Mouse (Mus musculus) erythroblast, embryonic 14.5 days (primary cell): ENCODE results near the gene Tssk6.

Source experiments
- GATA1 ChIP-seq: IDR thresholded peaks from 2 replicates; pipeline ENCODE4 v1.6.1; 2012; ENCODE audit warnings: low read length, inconsistent platforms, mixed read lengths
- TAL1 ChIP-seq: IDR thresholded peaks from 3 replicates; pipeline ENCODE4 v1.6.1; 2012; ENCODE audit warnings: low read length, inconsistent platforms, mixed read lengths

DNA sequence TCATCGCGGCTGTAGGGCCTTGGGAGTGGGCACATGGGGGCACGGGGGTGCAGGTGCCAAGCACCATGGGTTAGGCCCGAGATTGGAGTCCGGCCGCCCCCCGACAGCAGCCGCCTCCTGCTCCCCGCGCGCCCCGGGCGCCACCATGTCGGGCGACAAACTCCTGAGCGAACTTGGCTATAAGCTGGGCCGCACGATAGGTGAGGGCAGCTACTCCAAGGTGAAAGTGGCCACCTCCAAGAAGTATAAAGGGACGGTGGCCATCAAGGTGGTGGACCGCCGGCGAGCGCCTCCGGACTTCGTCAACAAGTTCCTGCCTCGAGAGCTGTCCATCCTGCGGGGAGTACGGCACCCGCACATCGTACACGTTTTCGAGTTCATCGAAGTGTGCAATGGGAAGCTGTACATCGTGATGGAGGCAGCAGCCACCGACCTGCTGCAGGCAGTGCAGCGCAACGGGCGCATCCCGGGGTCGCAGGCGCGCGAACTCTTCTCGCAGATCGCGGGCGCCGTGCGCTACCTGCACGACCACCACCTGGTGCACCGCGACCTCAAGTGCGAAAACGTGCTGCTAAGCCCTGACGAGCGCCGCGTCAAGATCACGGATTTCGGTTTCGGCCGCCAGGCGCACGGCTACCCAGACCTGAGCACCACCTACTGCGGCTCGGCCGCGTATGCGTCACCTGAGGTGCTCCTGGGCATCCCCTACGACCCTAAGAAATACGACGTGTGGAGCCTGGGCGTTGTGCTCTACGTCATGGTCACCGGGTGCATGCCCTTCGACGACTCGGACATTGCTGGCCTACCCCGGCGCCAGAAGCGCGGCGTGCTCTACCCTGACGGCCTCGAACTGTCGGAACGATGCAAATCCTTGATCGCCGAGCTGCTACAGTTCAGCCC lies at the start of gene Tssk6, which contains the start of the genes Ndufa13 and Yjefn3:
- TF ChIP-seq GATA1 (no peak), TAL1 (no peak)
